Mouse (Mus musculus): ENCODE results near the gene Gatb. TPM values are rescaled to one million over a fixed set of nuclear protein-coding genes. Genes with fewer than 3 reads are reported as not detected.
"Not testable (repeated sequence)": the region's sequence is repeated elsewhere in the genome, so short reads cannot be mapped to it uniquely, and the experiment has no call there.

Gatb gene
- polyA plus RNA-seq, 1 experiment: 11.4 TPM

- no peak overlapping the region for H3K27ac ChIP-seq (ENCODE audit: insufficient read depth, low read depth, low read length)
- no peaks in the 10 kb centered on the region for H3K4me1 ChIP-seq (ENCODE audit: control insufficient read depth, insufficient read depth, low read length)
- TF ChIP-seq POLR2A (IDR thresholded peaks at IDR 0.05; ENCODE audit: borderline replicate concordance, low read depth, low read length): no peak
- H3K4me3 ChIP-seq (ENCODE audit: insufficient read depth, low read length): no peak overlapping the region
Measured at GRCm38 (mm10) chr3:85553731-85554277, 20.1 kb upstream of the Gatb start.

GRCm38 (mm10) chr3:85564603-85565002 is 9.3 kb upstream of the Gatb start:
- no peak overlapping the region for H3K27ac ChIP-seq (ENCODE audit: insufficient read depth, low read depth, low read length)
- no peaks in the 10 kb centered on the region for H3K4me1 ChIP-seq (ENCODE audit: control insufficient read depth, insufficient read depth, low read length)
- H3K4me3 ChIP-seq (ENCODE audit: insufficient read depth, low read length): no peak overlapping the region
- TF ChIP-seq CTCF (IDR thresholded peaks at IDR 0.05; ENCODE audit: low read depth, low read length) (no peak), POLR2A (IDR thresholded peaks at IDR 0.05; ENCODE audit: borderline replicate concordance, low read depth, low read length) (no peak)

- H3K4me3 ChIP-seq (ENCODE audit: insufficient read depth, low read length): no peak overlapping the region
- TF ChIP-seq CTCF (IDR thresholded peaks at IDR 0.05; ENCODE audit: low read depth, low read length): no peak
- no peak for TF ChIP-seq POLR2A (IDR thresholded peaks at IDR 0.05; ENCODE audit: borderline replicate concordance, low read depth, low read length)
- peaks cover 9% of the 10 kb centered on the region for H3K4me1 ChIP-seq (ENCODE audit: control insufficient read depth, insufficient read depth, low read length)
- no peak overlapping the region for H3K27ac ChIP-seq (ENCODE audit: insufficient read depth, low read depth, low read length)
Measured at GRCm38 (mm10) chr3:85571276-85571675, 2.6 kb upstream of the Gatb start.

- H3K27ac ChIP-seq (ENCODE audit: insufficient read depth, low read depth, low read length); H3K4me3 ChIP-seq (ENCODE audit: insufficient read depth, low read length); H3K4me1 ChIP-seq (ENCODE audit: control insufficient read depth, insufficient read depth, low read length): not testable (repeated sequence)
Measured at GRCm38 (mm10) chr3:85572502-85572901, 1.4 kb upstream of the Gatb start.

GRCm38 (mm10) chr3:85573216-85573863 is 579 bp upstream of the Gatb start:
- no peak for TF ChIP-seq CTCF (IDR thresholded peaks at IDR 0.05; ENCODE audit: low read depth, low read length)
- TF ChIP-seq POLR2A (IDR thresholded peaks at IDR 0.05; ENCODE audit: borderline replicate concordance, low read depth, low read length): no peak
- Histone ChIP-seq H3K4me1 (ENCODE audit: control insufficient read depth, insufficient read depth, low read length) (peaks cover 12% of the 10 kb centered on the region), H3K27ac (ENCODE audit: insufficient read depth, low read depth, low read length) (peak overlapping the region; percentile 18; the same call in 1 of the 2 replicates), H3K4me3 (ENCODE audit: insufficient read depth, low read length) (peak overlapping the region; percentile 62)

GRCm38 (mm10) chr3:85582726-85583125 is 8.8 kb downstream of the Gatb start:
- Histone ChIP-seq H3K27ac (ENCODE audit: insufficient read depth, low read depth, low read length) (no peak overlapping the region), H3K4me1 (ENCODE audit: control insufficient read depth, insufficient read depth, low read length) (peaks cover 7% of the 10 kb centered on the region), H3K4me3 (ENCODE audit: insufficient read depth, low read length) (no peak overlapping the region)
- TF ChIP-seq POLR2A (IDR thresholded peaks at IDR 0.05; ENCODE audit: borderline replicate concordance, low read depth, low read length) (no peak), CTCF (IDR thresholded peaks at IDR 0.05; ENCODE audit: low read depth, low read length) (no peak)

GRCm38 (mm10) chr3:85583194-85583593 is 9.3 kb downstream of the Gatb start:
- Histone ChIP-seq H3K4me1 (ENCODE audit: control insufficient read depth, insufficient read depth, low read length) (peaks cover 9% of the 10 kb centered on the region), H3K4me3 (ENCODE audit: insufficient read depth, low read length) (no peak overlapping the region), H3K27ac (ENCODE audit: insufficient read depth, low read depth, low read length) (no peak overlapping the region)
- TF ChIP-seq POLR2A (IDR thresholded peaks at IDR 0.05; ENCODE audit: borderline replicate concordance, low read depth, low read length) (no peak), CTCF (IDR thresholded peaks at IDR 0.05; ENCODE audit: low read depth, low read length) (no peak)

- H3K27ac ChIP-seq (ENCODE audit: insufficient read depth, low read depth, low read length): no peak overlapping the region
- TF ChIP-seq CTCF (IDR thresholded peaks at IDR 0.05; ENCODE audit: low read depth, low read length): no peak
- no peak for TF ChIP-seq POLR2A (IDR thresholded peaks at IDR 0.05; ENCODE audit: borderline replicate concordance, low read depth, low read length)
- no peak overlapping the region for H3K4me3 ChIP-seq (ENCODE audit: insufficient read depth, low read length)
- H3K4me1 ChIP-seq (ENCODE audit: control insufficient read depth, insufficient read depth, low read length): peaks cover 16% of the 10 kb centered on the region
Measured at GRCm38 (mm10) chr3:85584966-85585365, 11.0 kb downstream of the Gatb start.

- H3K4me3 ChIP-seq (ENCODE audit: insufficient read depth, low read length): no peak overlapping the region
- H3K4me1 ChIP-seq (ENCODE audit: control insufficient read depth, insufficient read depth, low read length): peaks cover 16% of the 10 kb centered on the region
- no peak for TF ChIP-seq CTCF (IDR thresholded peaks at IDR 0.05; ENCODE audit: low read depth, low read length)
- no peak for TF ChIP-seq POLR2A (IDR thresholded peaks at IDR 0.05; ENCODE audit: borderline replicate concordance, low read depth, low read length)
- H3K27ac ChIP-seq (ENCODE audit: insufficient read depth, low read depth, low read length): no peak overlapping the region
Measured at GRCm38 (mm10) chr3:85588701-85589100, 14.8 kb downstream of the Gatb start.

GRCm38 (mm10) chr3:85590090-85590754 is 16.3 kb downstream of the Gatb start:
- Histone ChIP-seq H3K4me3 (ENCODE audit: insufficient read depth, low read length) (no peak overlapping the region), H3K27ac (ENCODE audit: insufficient read depth, low read depth, low read length) (no peak overlapping the region), H3K4me1 (ENCODE audit: control insufficient read depth, insufficient read depth, low read length) (peaks cover 16% of the 10 kb centered on the region)
- no peak for TF ChIP-seq POLR2A (IDR thresholded peaks at IDR 0.05; ENCODE audit: borderline replicate concordance, low read depth, low read length)
- TF ChIP-seq CTCF (IDR thresholded peaks at IDR 0.05; ENCODE audit: low read depth, low read length): no peak

All from bone marrow macrophage, adult 2 months (primary cell).